Mouse (Mus musculus): Measurements from ENCODE around the gene Fbxl14. TPM values are rescaled to one million over a fixed set of nuclear protein-coding genes. Genes with fewer than 3 reads are reported as not detected.

The Fbxl14 gene
- polyA plus RNA-seq, 1 experiment from 2014 or later = 5.1 TPM

- peak; percentile 97 for TF ChIP-seq CTCF (IDR thresholded peaks at IDR 0.05; ENCODE audit: low read depth)
- peaks cover 7% of the 10 kb centered on the region; the same call in 1 of the 2 replicates for H3K4me1 ChIP-seq (replicated peaks; ENCODE audit: insufficient read depth, low read length)
- 46% methylated on average over 12 of the region's 12 CpGs for WGBS
- DNase-seq (ENCODE audit: low spot score) = peak; percentile 92
- H3K27ac ChIP-seq = no peak overlapping the region
- H3K36me3 ChIP-seq (ENCODE audit: insufficient read depth, low read length) = no peaks in the 10 kb centered on the region
- H3K9ac ChIP-seq (ENCODE audit: low read depth, low read length) = no peak overlapping the region
- peak overlapping the region; percentile 4; the same call in 1 of the 2 replicates for H3K4me2 ChIP-seq (ENCODE audit: low read length)
- no peaks in the 10 kb centered on the region for H3K9me3 ChIP-seq (replicated peaks; ENCODE audit: low read length)
- peak; percentile 49 for ATAC-seq (replicated peaks; ENCODE audit: low FRiP score, low read depth)
- H3K27me3 ChIP-seq (ENCODE audit: insufficient read depth, low read length) = no peaks in the 10 kb centered on the region
- H3K4me3 ChIP-seq (replicated peaks; ENCODE audit: low read depth, low read length) = no peak overlapping the region
These were observed 35.5 kb upstream of the Fbxl14 start for GRCm38 (mm10) chr6:119443742-119444645.

GRCm38 (mm10) chr6:119445671-119446607 is 33.5 kb upstream of the Fbxl14 start:
- Histone ChIP-seq H3K27me3 (ENCODE audit: insufficient read depth, low read length) (no peaks in the 10 kb centered on the region), H3K36me3 (ENCODE audit: insufficient read depth, low read length) (no peaks in the 10 kb centered on the region), H3K9ac (ENCODE audit: low read depth, low read length) (no peak overlapping the region), H3K4me1 (replicated peaks; ENCODE audit: insufficient read depth, low read length) (peaks cover 7% of the 10 kb centered on the region; the same call in 1 of the 2 replicates), H3K27ac (no peak overlapping the region), H3K4me3 (replicated peaks; ENCODE audit: low read depth, low read length) (no peak overlapping the region), H3K9me3 (replicated peaks; ENCODE audit: low read length) (no peaks in the 10 kb centered on the region), H3K4me2 (ENCODE audit: low read length) (no peak overlapping the region)
- no peak for TF ChIP-seq CTCF (IDR thresholded peaks at IDR 0.05; ENCODE audit: low read depth)
- 55% methylated on average over 11 of the region's 11 CpGs for WGBS
- DNase-seq (ENCODE audit: low spot score) (no peak), ATAC-seq (replicated peaks; ENCODE audit: low FRiP score, low read depth) (no peak)

- Histone ChIP-seq H3K27me3 (ENCODE audit: insufficient read depth, low read length) (no peaks in the 10 kb centered on the region), H3K4me1 (replicated peaks; ENCODE audit: insufficient read depth, low read length) (peaks cover 12% of the 10 kb centered on the region; the same call in 1 of the 2 replicates), H3K4me3 (replicated peaks; ENCODE audit: low read depth, low read length) (peak overlapping the region; percentile 27), H3K4me2 (ENCODE audit: low read length) (peak overlapping the region; percentile 71), H3K27ac (no peak overlapping the region), H3K36me3 (ENCODE audit: insufficient read depth, low read length) (no peaks in the 10 kb centered on the region), H3K9me3 (replicated peaks; ENCODE audit: low read length) (no peaks in the 10 kb centered on the region), H3K9ac (ENCODE audit: low read depth, low read length) (peak overlapping the region; percentile 35; the same call in 1 of the 2 replicates)
- ATAC-seq (replicated peaks; ENCODE audit: low FRiP score, low read depth) (0 out of 2 replicates have a peak, but pooled peaks have one; percentile 26), DNase-seq (ENCODE audit: low spot score) (peak; percentile 72)
- no peak for TF ChIP-seq CTCF (IDR thresholded peaks at IDR 0.05; ENCODE audit: low read depth)
- 10% methylated on average over 18 of the region's 18 CpGs for WGBS
These were observed 31.0 kb upstream of the Fbxl14 start for GRCm38 (mm10) chr6:119448321-119449059.

GRCm38 (mm10) chr6:119449060-119449499 is 30.4 kb upstream of the Fbxl14 start:
- H3K4me1 ChIP-seq (replicated peaks; ENCODE audit: insufficient read depth, low read length) = peaks cover 12% of the 10 kb centered on the region; the same call in 1 of the 2 replicates
- H3K36me3 ChIP-seq (ENCODE audit: insufficient read depth, low read length) = no peaks in the 10 kb centered on the region
- no peaks in the 10 kb centered on the region for H3K27me3 ChIP-seq (ENCODE audit: insufficient read depth, low read length)
- peak overlapping the region; percentile 35 for H3K9ac ChIP-seq (ENCODE audit: low read depth, low read length)
- peak; percentile 77 for ATAC-seq (replicated peaks; ENCODE audit: low FRiP score, low read depth)
- DNase-seq (ENCODE audit: low spot score) = peak; percentile 89
- peak; percentile 73 for TF ChIP-seq CTCF (IDR thresholded peaks at IDR 0.05; ENCODE audit: low read depth)
- WGBS = 3% methylated on average over 23 of the region's 23 CpGs
- H3K4me2 ChIP-seq (ENCODE audit: low read length) = peak overlapping the region; percentile 71
- H3K27ac ChIP-seq = no peak overlapping the region
- H3K4me3 ChIP-seq (replicated peaks; ENCODE audit: low read depth, low read length) = peak overlapping the region; percentile 27
- H3K9me3 ChIP-seq (replicated peaks; ENCODE audit: low read length) = no peaks in the 10 kb centered on the region

- ATAC-seq (replicated peaks; ENCODE audit: low FRiP score, low read depth) = no peak
- H3K9ac ChIP-seq (ENCODE audit: low read depth, low read length) = no peak overlapping the region
- H3K27ac ChIP-seq = no peak overlapping the region
These were observed 28.2 kb upstream of the Fbxl14 start for GRCm38 (mm10) chr6:119450965-119451943.

More at GRCm38 (mm10) chr6:119450965-119451943, 28.2 kb upstream of the Fbxl14 start:
- Histone ChIP-seq H3K36me3 (ENCODE audit: insufficient read depth, low read length) (no peaks in the 10 kb centered on the region), H3K4me3 (replicated peaks; ENCODE audit: low read depth, low read length) (peak overlapping the region; percentile 33), H3K4me1 (replicated peaks; ENCODE audit: insufficient read depth, low read length) (peaks cover 12% of the 10 kb centered on the region; the same call in 1 of the 2 replicates), H3K9me3 (replicated peaks; ENCODE audit: low read length) (no peaks in the 10 kb centered on the region), H3K4me2 (ENCODE audit: low read length) (peak overlapping the region; percentile 79), H3K27me3 (ENCODE audit: insufficient read depth, low read length) (no peaks in the 10 kb centered on the region)
- TF ChIP-seq CTCF (IDR thresholded peaks at IDR 0.05; ENCODE audit: low read depth) = no peak
- DNase-seq (ENCODE audit: low spot score) = no peak
- 35% methylated on average over 14 of the region's 14 CpGs for WGBS

Data from kidney, postnatal 0 days (tissue).